Mouse (Mus musculus): ENCODE data around the gene Kndc1.

The Kndc1 gene

GRCm38 (mm10) chr7:139894655-139895557 is at the start of gene Kndc1:
Gene Kndc1 (plus strand): TSS chr7:139894696.
- no peak for DNase-seq (ENCODE audit: low spot score)

- DNase-seq (ENCODE audit: low spot score) = no peak
Observed at GRCm38 (mm10) chr7:139845101-139845500, 49.4 kb upstream of the Kndc1 start.

GRCm38 (mm10) chr7:139850152-139850551 is 44.3 kb upstream of the Kndc1 start:
- DNase-seq (ENCODE audit: low spot score) = no peak

GRCm38 (mm10) chr7:139850677-139851076 is 43.8 kb upstream of the Kndc1 start:
- no peak for DNase-seq (ENCODE audit: low spot score)

GRCm38 (mm10) chr7:139851098-139851497 is 43.4 kb upstream of the Kndc1 start:
- no peak for DNase-seq (ENCODE audit: low spot score)

- DNase-seq (ENCODE audit: low spot score) = no peak
Observed at GRCm38 (mm10) chr7:139855261-139855660, 39.2 kb upstream of the Kndc1 start.

GRCm38 (mm10) chr7:139861411-139861810 is 33.1 kb upstream of the Kndc1 start:
- DNase-seq (ENCODE audit: low spot score) = no peak

GRCm38 (mm10) chr7:139863076-139863475 is 31.4 kb upstream of the Kndc1 start:
- DNase-seq (ENCODE audit: low spot score) = no peak

- no peak for DNase-seq (ENCODE audit: low spot score)
Observed at GRCm38 (mm10) chr7:139864253-139864652, 30.2 kb upstream of the Kndc1 start.

GRCm38 (mm10) chr7:139864871-139865270 is 29.6 kb upstream of the Kndc1 start:
- DNase-seq (ENCODE audit: low spot score) = no peak

- no peak for DNase-seq (ENCODE audit: low spot score)
Observed at GRCm38 (mm10) chr7:139871014-139871413, 23.5 kb upstream of the Kndc1 start.

GRCm38 (mm10) chr7:139877167-139877792 is 17.2 kb upstream of the Kndc1 start:
- DNase-seq (ENCODE audit: low spot score) = no peak

GRCm38 (mm10) chr7:139878122-139878521 is 16.4 kb upstream of the Kndc1 start:
- no peak for DNase-seq (ENCODE audit: low spot score)

GRCm38 (mm10) chr7:139878621-139879020 is 15.9 kb upstream of the Kndc1 start:
- no peak for DNase-seq (ENCODE audit: low spot score)

GRCm38 (mm10) chr7:139883545-139883944 is 11.0 kb upstream of the Kndc1 start:
- DNase-seq (ENCODE audit: low spot score) = no peak

GRCm38 (mm10) chr7:139891779-139892178 is 2.7 kb upstream of the Kndc1 start:
- no peak for DNase-seq (ENCODE audit: low spot score)

GRCm38 (mm10) chr7:139896271-139896670 is 1.8 kb downstream of the Kndc1 start:
- no peak for DNase-seq (ENCODE audit: low spot score)

- no peak for DNase-seq (ENCODE audit: low spot score)
Observed at GRCm38 (mm10) chr7:139896796-139897195, 2.3 kb downstream of the Kndc1 start.

- no peak for DNase-seq (ENCODE audit: low spot score)
Observed at GRCm38 (mm10) chr7:139898606-139899005, 4.1 kb downstream of the Kndc1 start.

- DNase-seq (ENCODE audit: low spot score) = no peak
Observed at GRCm38 (mm10) chr7:139899505-139899904, 5.0 kb downstream of the Kndc1 start.

- no peak for DNase-seq (ENCODE audit: low spot score)
Observed at GRCm38 (mm10) chr7:139900456-139900855, 6.0 kb downstream of the Kndc1 start.

- no peak for DNase-seq (ENCODE audit: low spot score)
Observed at GRCm38 (mm10) chr7:139900896-139901295, 6.4 kb downstream of the Kndc1 start.

GRCm38 (mm10) chr7:139901981-139902380 is 7.5 kb downstream of the Kndc1 start:
- no peak for DNase-seq (ENCODE audit: low spot score)

Measured in urinary bladder, postnatal 10 days (tissue).